Mouse (Mus musculus): ENCODE measurements around the gene Fgfr2.
A peak's percentile ranks its signal among the peaks of the same experiment; 100 is the strongest.

Fgfr2 gene

DNA sequence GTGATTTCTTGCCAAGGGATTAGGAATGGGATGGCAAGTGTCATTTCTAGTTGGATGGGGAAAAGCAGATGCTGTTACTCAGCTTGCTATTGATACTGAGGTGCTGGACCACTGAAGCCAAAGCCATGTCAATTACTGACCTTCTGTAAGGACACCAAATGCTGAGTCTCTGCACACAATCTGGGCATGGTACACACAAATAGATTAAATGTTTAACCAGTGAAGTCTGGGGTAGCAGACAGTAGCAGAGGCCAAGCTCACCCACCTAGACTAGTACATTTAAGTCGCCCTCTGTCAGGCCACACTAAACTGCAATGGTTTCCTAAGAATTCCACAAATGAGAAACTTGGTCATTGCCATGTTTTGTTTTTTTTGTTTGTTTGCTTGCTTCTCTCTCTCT, 794.5 kb downstream of the Fgfr2 start:
- DNase-seq (ENCODE audit: low spot score), result no peak

GRCm38 (mm10) chr7:132325549-132326331, 797.4 kb downstream of the Fgfr2 start:
- peak; percentile 84 for DNase-seq (ENCODE audit: low spot score)

- no peak for DNase-seq (ENCODE audit: low spot score)
Measured at GRCm38 (mm10) chr7:132323430-132323829, 799.7 kb downstream of the Fgfr2 start.

GRCm38 (mm10) chr7:132321392-132321958, 801.7 kb downstream of the Fgfr2 start:
- DNase-seq (ENCODE audit: low spot score), result no peak

GRCm38 (mm10) chr7:132317036-132317541, 806.1 kb downstream of the Fgfr2 start, which contains the start of gene Chst15:
Gene Chst15 (minus strand): TSS chr7:132317228.
- DNase-seq (ENCODE audit: low spot score), result peak; percentile 56

DNA sequence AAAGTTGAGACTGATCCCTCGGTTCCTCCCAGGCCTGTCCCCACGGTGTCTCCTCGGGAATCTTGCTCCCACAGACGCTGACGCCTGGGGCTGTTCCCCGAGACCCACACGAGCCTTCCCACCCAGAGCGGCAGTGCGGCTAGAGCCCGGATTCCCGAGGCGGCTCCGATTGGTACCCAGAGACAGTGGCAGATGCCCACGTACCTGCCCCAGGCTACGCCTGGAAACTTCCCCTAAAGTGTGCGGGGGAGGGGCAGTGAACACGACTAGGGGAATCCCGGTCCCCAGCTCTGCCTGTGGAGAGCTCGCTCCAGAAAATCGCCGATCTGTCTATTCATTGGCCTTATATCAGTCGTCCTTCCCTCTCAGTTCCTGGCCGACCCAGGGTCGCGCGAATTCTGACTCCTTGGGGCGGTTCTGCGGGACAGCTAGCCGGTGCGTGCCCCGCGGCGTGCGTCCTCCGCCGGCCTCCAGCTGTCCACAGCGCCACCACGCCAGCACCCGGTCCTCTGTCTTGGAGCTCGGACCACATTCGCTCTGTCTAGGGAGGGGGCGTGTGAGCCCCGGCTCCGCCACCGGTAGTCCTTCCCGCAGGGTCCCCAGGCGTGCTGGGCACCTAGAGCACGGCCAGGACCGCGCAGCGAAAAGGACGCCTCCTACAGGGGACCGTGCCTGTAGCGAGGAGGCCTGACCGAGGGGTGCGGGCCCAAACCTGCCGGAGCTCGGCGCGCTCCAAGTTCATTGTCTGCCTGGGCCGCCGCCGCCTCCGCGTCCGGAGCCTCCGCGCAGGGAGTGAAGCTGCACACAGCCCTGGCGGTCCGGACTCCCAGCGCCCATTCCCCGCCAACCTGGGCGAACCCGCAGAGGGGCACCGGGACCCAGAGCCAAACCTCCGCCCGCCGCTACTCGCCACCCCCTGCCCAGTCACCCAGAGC, 806.8 kb downstream of the Fgfr2 start:
- peak; percentile 69 for DNase-seq (ENCODE audit: low spot score)

GRCm38 (mm10) chr7:132315149-132316091, 807.7 kb downstream of the Fgfr2 start:
- peak; percentile 75 for DNase-seq (ENCODE audit: low spot score)

DNA sequence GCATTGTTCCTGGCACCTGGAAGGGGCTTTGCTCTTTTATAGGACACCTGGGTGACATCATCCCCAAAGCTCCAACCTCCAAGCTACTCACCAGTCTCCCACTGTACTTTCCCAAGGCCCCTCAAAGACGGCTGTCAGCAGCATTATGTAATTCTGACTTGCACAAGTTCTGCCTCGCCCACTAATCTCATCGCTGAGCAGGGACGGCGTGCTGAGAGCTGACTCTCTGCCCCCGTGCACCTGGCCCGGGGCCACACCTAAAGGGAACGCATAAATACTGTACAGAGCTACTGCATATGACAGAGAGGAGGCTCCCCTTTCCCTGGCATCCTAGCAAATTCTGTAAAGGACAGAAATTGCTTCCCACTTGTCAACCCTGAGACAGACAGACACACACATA, 810.8 kb downstream of the Fgfr2 start:
- DNase-seq (ENCODE audit: low spot score), result peak; percentile 43

DNA sequence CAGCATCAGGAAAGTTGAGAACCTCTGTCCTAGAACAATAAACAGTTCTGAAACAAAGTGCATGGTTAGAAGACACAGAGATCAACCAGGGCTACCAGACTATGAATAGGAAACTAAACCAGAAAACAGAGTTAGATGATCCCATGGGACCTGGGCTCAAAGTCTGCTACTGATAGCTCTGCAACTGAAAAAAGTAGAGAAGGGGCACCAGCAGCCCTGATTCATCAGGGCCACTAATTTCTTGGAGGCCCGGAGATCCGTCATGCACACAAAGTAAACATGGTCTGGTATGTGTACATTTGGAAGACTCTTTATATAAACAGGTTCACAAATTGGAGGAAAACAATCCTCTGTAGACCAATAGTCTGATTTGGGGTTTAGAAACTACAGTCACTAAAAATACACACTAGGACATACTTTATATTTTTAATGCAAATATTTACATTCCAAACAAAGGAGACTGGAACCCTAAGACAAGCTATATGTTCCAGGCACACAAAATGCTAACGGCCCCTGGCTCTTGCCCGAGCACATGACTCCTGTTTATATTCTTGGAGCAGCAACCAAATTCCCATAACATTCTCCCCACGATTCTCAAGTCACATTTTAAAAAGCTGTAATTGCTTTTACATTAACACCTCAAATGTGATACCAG, 814.5 kb downstream of the Fgfr2 start:
- no peak for DNase-seq (ENCODE audit: low spot score)

GRCm38 (mm10) chr7:132307722-132308271, 815.4 kb downstream of the Fgfr2 start:
- no peak for DNase-seq (ENCODE audit: low spot score)

DNA sequence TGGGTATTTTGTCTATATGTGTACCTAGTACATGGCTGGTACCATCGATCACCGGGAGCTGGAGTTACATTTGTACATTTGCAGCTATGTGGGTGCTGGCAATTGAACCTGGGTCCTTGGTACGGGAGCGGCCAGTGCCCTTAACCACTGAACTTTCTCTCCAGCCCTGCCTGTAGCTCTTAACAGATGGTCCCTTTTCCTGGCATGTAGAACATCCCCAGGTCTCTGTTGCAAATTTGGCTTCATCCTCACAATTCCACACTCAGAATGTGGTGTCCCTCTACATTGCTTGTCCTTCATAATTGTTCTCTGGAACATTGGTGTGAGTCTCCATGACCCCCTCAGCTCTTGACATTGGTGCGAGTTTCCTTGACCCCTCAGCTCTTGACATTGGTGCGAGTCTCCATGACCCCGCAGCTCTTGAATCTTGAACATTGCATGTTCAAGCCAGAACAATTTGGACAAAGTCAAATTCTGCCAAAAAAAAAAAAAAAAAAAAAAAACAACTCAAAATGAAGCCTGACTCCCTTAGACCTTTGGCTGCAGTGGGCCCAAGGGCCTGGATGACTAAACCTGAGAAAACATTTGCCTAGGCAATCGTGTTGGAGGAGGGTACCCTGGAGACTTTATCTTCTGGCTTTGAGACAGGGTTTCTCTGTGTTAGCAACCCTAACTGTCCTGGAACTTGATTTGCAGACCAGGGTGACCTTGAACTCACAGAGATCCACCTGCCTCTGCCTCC, 816.3 kb downstream of the Fgfr2 start:
- no peak for DNase-seq (ENCODE audit: low spot score)

- no peak for DNase-seq (ENCODE audit: low spot score)
Measured at GRCm38 (mm10) chr7:132305492-132306375, 817.4 kb downstream of the Fgfr2 start.

DNA sequence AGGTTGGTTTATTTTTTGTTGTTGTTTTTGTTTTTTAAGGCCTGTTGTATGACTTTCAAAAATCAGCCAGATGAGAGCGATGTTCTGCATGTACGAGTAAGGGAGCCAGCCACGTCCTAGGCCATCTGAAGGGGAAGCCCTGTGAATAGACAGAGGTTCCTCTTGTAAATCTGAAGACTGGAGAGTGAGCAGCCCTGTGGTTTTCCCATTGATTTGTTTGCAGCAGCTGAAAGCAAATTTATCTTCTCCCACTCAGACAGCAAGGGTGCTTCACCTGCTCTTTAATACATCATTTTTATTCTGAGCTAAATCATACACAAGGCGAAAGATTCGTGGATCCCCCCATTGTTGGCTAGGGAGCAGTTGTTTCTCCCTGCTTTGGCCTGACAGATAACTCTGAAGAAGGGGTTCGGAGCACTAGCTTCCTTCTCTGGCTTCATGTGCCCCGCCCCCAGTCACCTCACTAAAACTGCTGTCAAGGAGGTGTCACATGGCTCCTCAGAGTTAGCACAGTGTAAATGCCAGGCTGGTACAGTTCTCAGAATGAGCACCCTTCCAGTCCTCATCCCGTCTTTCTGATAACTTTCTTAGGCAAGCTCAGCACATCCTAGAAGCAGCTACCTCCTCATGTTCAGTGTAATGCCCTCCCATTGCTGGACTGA, 818.6 kb downstream of the Fgfr2 start:
- no peak for DNase-seq (ENCODE audit: low spot score)

DNA sequence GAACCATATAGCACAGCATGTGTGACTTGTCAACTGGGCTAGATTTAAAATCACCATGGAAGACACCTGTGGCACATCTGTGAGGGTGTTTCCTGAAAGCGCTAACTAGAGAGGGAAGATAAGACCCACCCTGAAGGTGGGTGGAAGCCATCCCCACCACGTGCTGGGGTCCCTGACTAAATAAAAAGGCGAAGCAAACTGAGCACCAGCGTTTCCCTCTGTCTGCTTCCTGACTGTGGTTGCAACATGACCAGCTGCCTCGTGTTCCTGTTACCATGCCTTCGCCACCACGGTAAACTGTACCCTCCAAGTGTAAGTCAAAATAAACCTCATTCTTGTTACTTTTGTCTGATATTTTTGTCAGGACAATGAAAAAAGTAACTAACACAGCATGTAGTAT, 819.2 kb downstream of the Fgfr2 start:
- DNase-seq (ENCODE audit: low spot score), result no peak

- no peak for DNase-seq (ENCODE audit: low spot score)
Measured at GRCm38 (mm10) chr7:132302508-132303241, 820.5 kb downstream of the Fgfr2 start.

DNA sequence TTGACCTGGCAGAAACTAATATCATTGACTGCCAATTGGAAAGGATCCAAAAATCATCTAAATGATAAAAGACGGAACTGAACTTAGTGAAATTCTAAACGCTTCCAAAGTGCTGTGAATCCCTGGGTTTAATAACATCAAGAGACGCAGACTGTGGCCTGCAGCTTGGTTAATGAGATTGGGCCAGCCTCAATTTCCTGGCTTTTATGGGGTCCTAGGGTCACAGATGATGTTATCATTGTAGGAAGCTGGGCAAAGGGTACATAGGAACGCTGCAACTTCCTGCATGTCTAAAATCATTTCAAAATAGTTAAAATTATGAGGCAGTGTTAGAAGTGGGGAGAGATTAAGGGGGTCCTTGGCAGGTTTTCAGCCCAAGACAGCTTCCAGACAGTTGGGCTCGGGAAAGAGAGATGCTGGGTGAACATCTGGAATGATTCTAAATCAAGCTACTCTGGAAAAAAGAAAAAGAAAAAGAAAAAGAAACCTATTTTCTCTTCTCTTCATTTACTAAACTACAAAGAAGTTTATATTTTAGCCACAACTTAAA, 823.4 kb downstream of the Fgfr2 start:
- DNase-seq (ENCODE audit: low spot score), result no peak

DNA sequence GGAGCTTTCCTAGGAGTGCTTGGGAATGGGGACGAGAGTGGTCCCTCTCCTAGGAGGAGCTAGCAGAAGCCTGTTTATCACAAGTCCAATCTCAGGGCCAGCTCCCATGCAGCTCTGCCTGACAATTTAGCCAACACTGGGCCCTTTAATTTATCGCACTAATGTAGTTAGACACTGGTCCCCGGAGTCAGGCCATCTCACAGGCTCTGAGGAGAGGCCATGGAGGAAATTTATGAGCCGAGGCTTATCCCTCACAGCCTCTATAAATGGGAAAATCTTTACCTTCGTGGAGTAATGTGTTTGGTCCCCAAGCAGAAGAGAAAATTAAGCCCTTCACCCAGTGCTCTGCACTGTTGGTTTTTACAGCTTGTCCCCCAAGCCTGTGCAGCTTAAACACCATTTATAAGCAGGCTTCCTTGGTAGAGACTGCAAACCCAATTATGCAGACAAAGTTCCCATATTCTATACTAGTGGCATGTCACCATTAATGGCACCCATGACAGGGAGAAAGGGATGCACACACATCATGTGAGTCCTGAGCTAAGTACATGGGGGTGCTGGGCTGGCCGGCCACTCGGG, 824.6 kb downstream of the Fgfr2 start:
- no peak for DNase-seq (ENCODE audit: low spot score)

Data from urinary bladder, postnatal 14 days (tissue).